Mouse (Mus musculus) stomach, postnatal 0 days (tissue): Measurements from ENCODE around the gene Gas2l2.

ENCODE experiments used
- CTCF ChIP-seq: IDR thresholded peaks from 2 replicates; pipeline ENCODE4 v1.5.1; 2016; ENCODE audit warnings: antibody characterized with exemption, low read depth, mild to moderate bottlenecking, moderate library complexity
- EP300 ChIP-seq: optimal IDR thresholded peaks from 2 replicates; pipeline ENCODE3; 2016; ENCODE audit warnings: antibody characterized with exemption

- peak; percentile 51 for TF ChIP-seq CTCF
- TF ChIP-seq EP300, result no peak
Measured at GRCm38 (mm10) chr11:83420338-83420737, 8.9 kb downstream of the Gas2l2 start.
